Mouse (Mus musculus): ENCODE results near the gene Ephb2. TPM values are rescaled to one million over a fixed set of nuclear protein-coding genes. Genes with fewer than 3 reads are reported as not detected.

Ephb2 gene
- polyA plus RNA-seq, 1 experiment from 2014 or later: 24.3 TPM

DNA sequence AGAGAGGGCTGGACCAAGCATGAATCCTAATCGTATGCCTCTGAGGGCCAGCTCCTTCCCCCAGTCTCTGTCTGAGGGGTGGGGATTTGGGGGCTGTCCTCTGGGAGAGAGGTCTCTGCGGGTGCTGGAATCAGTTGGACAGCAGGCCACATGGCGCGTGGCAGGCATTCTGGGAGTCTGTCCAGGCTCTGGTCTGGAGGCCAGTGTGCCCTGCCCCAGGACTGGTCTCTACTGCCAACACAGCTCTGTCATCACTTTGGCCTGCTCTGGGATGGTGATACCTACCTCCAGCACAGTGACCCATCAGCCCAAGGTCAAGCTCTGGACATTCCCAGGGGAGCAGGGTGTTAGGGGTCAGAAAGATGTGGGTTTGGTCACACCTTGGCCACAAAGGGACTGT lies 99.9 kb downstream of the Ephb2 start:
- Histone ChIP-seq H3K9me3 (no peaks in the 10 kb centered on the region), H3K27me3 (no peaks in the 10 kb centered on the region), H3K36me3 (no peaks in the 10 kb centered on the region), H3K9ac (no peak overlapping the region), H3K27ac (replicated peaks) (no peak overlapping the region), H3K4me3 (no peak overlapping the region), H3K4me1 (replicated peaks) (peaks cover 69% of the 10 kb centered on the region), H3K4me2 (no peak overlapping the region)
- WGBS: 51% methylated on average over 4 of the region's 4 CpGs
- no peak for ATAC-seq (ENCODE audit: low FRiP score, low read depth)

DNA sequence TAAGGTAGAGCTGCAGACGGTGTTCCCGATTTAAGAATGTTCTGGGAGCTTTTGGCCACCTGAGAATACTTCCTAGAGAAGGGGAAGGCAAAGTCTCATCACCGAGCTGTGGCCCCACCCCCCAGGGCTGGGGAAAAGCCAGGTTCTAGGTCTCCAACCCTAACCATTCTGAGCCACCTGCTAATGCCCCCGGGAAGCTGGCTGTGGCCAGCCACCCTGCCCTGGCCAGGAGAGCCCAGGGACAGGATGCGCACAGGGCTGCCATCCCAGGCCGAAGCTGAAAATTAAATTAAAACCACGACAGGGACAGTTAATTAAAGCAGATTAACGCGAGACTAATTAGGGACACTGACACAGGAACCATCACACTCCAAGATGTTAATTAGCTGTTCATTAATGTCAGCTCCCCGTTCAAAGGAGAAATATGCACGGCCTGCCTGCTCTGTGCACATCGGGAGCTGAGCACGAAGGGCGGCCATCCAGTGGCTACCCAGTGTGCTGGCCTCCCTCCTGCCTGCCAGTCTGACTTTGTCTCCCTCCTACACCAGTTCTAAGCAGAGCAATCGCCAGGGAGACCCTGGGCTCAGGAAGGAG lies 101.5 kb downstream of the Ephb2 start:
- no peak overlapping the region for H3K27ac ChIP-seq (replicated peaks)
- no peaks in the 10 kb centered on the region for H3K36me3 ChIP-seq
- ATAC-seq (ENCODE audit: low FRiP score, low read depth): no peak
- no peak overlapping the region for H3K4me3 ChIP-seq
- WGBS: 35% methylated on average over 15 of the region's 15 CpGs
- no peak overlapping the region for H3K4me2 ChIP-seq
- peaks cover 62% of the 10 kb centered on the region for H3K4me1 ChIP-seq (replicated peaks)
- no peaks in the 10 kb centered on the region for H3K9me3 ChIP-seq
- H3K27me3 ChIP-seq: no peaks in the 10 kb centered on the region
- no peak overlapping the region for H3K9ac ChIP-seq

DNA sequence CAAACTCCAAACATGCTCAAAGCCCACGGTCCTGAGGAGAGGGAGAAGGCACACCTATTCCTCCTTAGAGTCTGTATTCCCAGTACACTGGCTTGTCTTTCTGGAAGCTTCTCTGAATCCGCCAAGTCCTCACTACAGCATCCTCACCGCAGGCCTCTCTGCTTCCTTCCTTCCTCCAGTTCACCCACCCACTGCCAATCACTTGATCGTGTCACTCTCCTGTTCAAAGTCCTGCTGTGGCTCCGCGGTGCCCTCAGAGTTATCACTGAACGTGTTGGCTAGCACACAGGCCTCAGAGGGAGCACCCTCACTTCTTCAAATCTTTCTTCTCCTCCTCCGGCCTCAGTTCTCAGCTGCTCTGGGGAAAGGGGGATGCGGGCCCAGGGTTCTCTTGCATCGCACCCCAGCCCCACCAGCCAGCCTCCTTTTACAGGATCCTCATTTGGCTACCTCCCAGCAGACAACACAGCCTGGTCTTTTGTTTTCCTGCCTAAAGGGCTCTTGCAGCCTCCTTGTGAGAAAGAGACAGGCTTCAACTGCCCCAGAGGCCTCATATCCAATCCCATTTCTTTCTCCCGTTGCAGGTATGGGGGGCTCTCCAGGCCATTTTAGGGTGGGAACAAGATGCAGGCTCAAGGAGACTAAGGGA lies 102.4 kb downstream of the Ephb2 start:
- 26% methylated on average over 11 of the region's 11 CpGs for WGBS
- H3K27me3 ChIP-seq: no peaks in the 10 kb centered on the region
- H3K9me3 ChIP-seq: no peaks in the 10 kb centered on the region
- no peak overlapping the region for H3K9ac ChIP-seq
- no peaks in the 10 kb centered on the region for H3K36me3 ChIP-seq
- peak overlapping the region; percentile 35; the same call in 1 of the 2 replicates for H3K27ac ChIP-seq (replicated peaks)
- peaks cover 53% of the 10 kb centered on the region for H3K4me1 ChIP-seq (replicated peaks)
- 0 out of 2 replicates have a peak, but pooled peaks have one; percentile 13 for ATAC-seq (ENCODE audit: low FRiP score, low read depth)
- no peak overlapping the region for H3K4me2 ChIP-seq
- no peak overlapping the region for H3K4me3 ChIP-seq

DNA sequence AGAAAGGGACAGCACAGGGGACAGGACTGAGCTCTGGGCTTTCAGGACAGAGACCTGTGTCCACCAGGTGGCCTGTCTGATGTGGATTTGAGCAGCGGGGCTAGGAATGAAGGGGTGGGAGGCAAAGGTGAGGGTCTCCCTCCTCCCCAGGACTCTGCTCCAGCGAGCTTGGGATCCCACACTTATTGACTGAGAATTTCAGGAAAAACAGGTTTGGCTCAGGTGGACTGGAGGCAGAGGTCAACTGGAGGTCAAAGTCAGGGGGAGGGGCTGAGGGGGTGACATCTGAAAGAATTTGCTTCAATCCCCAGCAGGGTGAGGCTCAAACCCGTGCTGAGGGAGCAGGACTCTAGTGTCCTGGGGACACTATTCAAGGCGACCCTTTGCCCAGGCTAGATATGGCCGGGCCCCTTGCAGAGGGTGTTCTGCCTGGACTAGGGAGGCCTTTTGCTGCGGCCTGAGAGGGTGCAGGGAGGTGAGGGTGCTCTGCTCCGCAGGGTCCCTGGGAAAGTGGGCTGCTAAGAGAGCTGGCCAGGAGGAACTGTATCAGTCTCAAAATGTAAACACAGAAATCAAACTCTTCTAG lies 103.2 kb downstream of the Ephb2 start:
- Histone ChIP-seq H3K27me3 (no peaks in the 10 kb centered on the region), H3K4me3 (no peak overlapping the region), H3K36me3 (no peaks in the 10 kb centered on the region), H3K27ac (replicated peaks) (no peak overlapping the region), H3K9ac (no peak overlapping the region), H3K4me2 (no peak overlapping the region), H3K9me3 (no peaks in the 10 kb centered on the region), H3K4me1 (replicated peaks) (peaks cover 53% of the 10 kb centered on the region)
- 56% methylated on average over 7 of the region's 7 CpGs for WGBS
- no peak for ATAC-seq (ENCODE audit: low FRiP score, low read depth)

DNA sequence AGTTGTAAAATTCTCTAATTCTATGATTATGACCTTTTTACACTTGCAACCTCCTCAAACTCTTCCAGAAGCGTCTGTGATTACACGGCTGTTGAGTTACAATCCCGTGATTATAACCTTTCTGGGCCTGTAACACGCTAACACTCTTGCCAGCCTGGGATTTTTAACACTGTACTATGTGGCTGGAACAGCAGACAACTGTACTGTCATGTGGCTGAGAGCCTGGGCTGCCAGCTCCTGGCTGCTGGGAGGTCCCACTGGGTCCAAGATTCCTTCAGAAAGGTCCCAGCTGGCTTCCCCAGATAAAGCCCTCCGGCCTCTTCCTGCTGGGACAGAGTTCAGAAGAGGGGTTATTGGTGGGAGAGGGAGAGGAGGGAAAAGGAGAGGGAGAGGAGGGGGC lies 104.0 kb downstream of the Ephb2 start:
- H3K27me3 ChIP-seq: no peaks in the 10 kb centered on the region
- no peak overlapping the region for H3K4me2 ChIP-seq
- no peak overlapping the region for H3K4me3 ChIP-seq
- 45% methylated on average over 5 of the region's 5 CpGs for WGBS
- H3K36me3 ChIP-seq: no peaks in the 10 kb centered on the region
- peaks cover 57% of the 10 kb centered on the region for H3K4me1 ChIP-seq (replicated peaks)
- no peak for ATAC-seq (ENCODE audit: low FRiP score, low read depth)
- no peak overlapping the region for H3K27ac ChIP-seq (replicated peaks)
- no peaks in the 10 kb centered on the region for H3K9me3 ChIP-seq
- no peak overlapping the region for H3K9ac ChIP-seq

DNA sequence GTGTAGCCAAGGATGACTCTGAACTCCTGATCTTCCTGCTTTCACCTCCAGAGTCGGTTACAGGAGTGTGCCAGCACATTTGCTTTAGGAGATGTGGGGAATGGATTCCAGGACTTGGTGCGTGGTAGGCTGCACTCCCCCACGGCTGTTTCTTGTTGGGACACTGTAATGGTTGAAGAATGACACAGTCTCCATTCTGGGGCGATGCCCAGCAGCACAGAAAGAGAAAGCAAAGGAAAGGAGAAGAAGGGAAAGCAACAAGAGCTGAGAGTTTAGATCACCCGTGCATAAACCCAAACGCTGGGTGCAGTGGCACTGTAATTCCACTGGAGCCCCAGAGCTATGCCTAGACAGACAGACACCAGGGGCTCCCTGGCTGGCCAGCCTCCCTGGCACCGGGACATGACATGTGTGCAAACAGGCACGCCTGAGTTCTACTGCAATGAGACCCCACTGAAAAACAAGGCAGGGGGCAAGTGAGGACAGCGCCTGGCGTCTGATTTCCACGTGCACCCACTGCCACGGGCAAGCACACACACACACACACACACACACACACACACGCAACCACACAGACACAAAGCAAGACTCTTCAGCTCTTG lies 104.7 kb downstream of the Ephb2 start:
- Histone ChIP-seq H3K9ac (no peak overlapping the region), H3K4me3 (no peak overlapping the region), H3K4me1 (replicated peaks) (peaks cover 57% of the 10 kb centered on the region), H3K27me3 (no peaks in the 10 kb centered on the region), H3K9me3 (no peaks in the 10 kb centered on the region), H3K4me2 (no peak overlapping the region), H3K36me3 (no peaks in the 10 kb centered on the region), H3K27ac (replicated peaks) (no peak overlapping the region)
- WGBS: 70% methylated on average over 13 of the region's 13 CpGs
- no peak for ATAC-seq (ENCODE audit: low FRiP score, low read depth)

DNA sequence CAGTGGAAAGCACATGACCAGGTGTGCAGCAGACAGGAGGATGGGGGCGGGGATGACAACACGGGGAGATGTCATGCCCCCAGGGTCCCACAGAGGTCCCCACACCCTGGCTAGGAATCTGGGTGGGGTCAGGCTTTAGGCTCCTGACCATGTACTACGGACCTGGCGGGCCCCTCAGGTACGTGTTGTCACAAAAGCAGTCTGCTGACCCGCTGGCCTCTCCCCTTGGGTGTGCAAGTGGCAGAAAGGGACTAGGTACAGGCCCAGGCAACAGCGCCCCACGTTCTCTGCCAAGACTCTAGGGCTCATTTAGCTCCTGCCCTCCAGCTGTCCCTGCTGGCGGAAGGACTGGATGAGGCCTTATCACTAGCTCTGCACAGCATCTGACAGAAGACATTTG lies 105.3 kb downstream of the Ephb2 start:
- Histone ChIP-seq H3K9ac (no peak overlapping the region), H3K4me2 (no peak overlapping the region), H3K36me3 (no peaks in the 10 kb centered on the region), H3K4me3 (no peak overlapping the region), H3K27ac (replicated peaks) (no peak overlapping the region), H3K27me3 (no peaks in the 10 kb centered on the region), H3K9me3 (no peaks in the 10 kb centered on the region), H3K4me1 (replicated peaks) (peaks cover 51% of the 10 kb centered on the region)
- ATAC-seq (ENCODE audit: low FRiP score, low read depth): no peak
- WGBS: 81% methylated on average over 9 of the region's 9 CpGs

DNA sequence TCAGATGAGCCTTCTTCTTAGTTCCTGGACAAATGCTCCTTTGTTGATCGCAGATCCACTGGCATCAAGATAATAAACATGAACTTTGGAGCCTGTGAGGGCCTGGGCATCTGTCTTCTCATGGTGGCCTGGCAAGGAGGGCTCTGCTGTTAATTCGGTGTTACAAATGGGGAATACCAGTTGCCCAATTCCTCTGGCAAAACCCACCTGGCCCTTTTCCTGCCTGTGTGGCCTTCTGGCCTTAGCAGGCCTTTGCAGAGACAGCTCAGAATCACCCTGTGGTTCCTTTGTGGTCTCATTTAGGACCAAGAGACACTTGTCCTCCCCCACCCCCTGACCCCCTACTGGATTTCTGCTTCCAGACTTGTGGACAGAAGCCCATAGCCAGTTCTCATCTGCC lies 106.2 kb downstream of the Ephb2 start:
- Histone ChIP-seq H3K27me3 (no peaks in the 10 kb centered on the region), H3K9ac (no peak overlapping the region), H3K4me2 (no peak overlapping the region), H3K4me1 (replicated peaks) (peaks cover 49% of the 10 kb centered on the region), H3K4me3 (no peak overlapping the region), H3K9me3 (no peaks in the 10 kb centered on the region), H3K27ac (replicated peaks) (no peak overlapping the region), H3K36me3 (no peaks in the 10 kb centered on the region)
- 87% methylated on average over 2 of the region's 2 CpGs for WGBS
- ATAC-seq (ENCODE audit: low FRiP score, low read depth): no peak

DNA sequence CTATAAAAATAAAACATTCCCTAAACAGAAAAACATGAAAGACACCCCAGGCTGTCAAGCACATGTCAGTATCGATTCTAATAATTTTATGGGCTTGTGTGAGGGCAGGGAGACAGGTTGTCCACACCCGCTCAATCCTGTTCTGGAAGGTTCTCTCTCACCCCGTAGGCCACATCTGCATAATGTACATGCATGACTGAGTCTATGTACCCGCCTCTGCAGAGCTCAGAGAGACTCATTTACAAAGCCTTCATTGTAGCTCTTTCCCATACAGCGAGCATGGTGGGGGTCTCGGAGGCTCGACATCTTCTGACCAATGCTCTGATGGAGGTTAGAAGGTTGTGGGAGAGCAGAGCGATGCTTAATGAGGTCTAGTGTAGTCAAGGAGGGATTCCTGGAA lies 108.8 kb downstream of the Ephb2 start:
- Histone ChIP-seq H3K4me2 (no peak overlapping the region), H3K36me3 (no peaks in the 10 kb centered on the region), H3K27me3 (no peaks in the 10 kb centered on the region), H3K9me3 (no peaks in the 10 kb centered on the region), H3K27ac (replicated peaks) (no peak overlapping the region), H3K9ac (no peak overlapping the region), H3K4me3 (no peak overlapping the region), H3K4me1 (replicated peaks) (peaks cover 27% of the 10 kb centered on the region)
- ATAC-seq (ENCODE audit: low FRiP score, low read depth): no peak
- WGBS: 29% methylated on average over 8 of the region's 8 CpGs

DNA sequence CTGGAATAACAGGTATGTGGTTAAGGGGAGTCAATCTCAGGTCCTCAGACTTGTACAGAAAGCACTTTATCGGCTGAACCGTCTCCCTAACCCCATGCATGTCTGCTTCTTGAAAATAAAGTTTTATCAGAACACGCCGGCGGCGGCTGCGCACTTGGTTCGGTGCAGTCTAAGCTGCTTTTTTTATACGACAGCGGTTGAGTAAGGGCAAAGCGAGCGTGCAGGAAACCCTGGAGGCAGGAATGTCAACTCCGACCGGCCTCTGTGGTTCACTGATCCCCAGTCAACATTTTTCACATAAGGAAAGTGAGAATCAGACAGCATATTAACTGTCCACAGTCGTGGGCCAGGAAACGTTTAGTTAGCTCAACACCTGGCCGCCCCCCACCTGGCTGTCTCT lies 111.1 kb downstream of the Ephb2 start:
- H3K9me3 ChIP-seq: no peaks in the 10 kb centered on the region
- no peak overlapping the region for H3K4me2 ChIP-seq
- no peaks in the 10 kb centered on the region for H3K27me3 ChIP-seq
- H3K4me1 ChIP-seq (replicated peaks): peaks cover 19% of the 10 kb centered on the region
- H3K27ac ChIP-seq (replicated peaks): no peak overlapping the region
- 69% methylated on average over 17 of the region's 17 CpGs for WGBS
- H3K4me3 ChIP-seq: no peak overlapping the region
- no peak overlapping the region for H3K9ac ChIP-seq
- no peaks in the 10 kb centered on the region for H3K36me3 ChIP-seq
- ATAC-seq (ENCODE audit: low FRiP score, low read depth): no peak

DNA sequence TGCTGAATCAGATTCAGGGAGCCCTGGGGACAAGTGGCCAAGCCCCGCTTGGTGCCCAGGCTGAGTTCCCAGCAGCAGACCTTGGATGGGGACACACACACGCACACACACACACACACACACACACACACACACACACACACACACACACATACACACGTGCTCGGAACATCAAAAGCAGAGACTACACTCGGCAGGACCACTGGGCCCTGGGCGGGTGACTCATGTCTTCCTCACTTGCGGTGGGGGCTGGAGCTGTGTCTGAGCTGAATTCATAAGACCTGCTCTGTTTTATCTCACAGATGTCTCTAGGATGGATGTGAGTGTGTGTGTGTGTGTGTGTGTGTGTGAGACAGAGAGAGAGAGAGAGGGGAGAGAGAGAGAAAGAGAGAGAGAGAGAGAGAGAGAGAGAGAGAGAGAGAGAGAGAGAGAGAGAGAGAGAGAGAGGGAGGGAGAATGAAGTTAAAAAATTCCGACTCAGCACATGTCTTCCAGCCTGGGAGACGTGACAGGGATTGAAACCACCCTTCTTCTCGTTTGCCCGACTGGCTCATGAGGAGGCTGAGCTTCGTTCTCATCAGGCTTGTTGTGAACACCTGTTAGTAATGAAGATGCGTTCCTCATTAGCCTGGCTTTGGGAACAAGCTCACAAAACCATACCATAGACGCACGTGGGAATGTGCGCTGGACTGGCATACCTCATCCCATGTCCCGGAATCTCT lies 113.3 kb downstream of the Ephb2 start:
- H3K9me3 ChIP-seq: no peaks in the 10 kb centered on the region
- H3K36me3 ChIP-seq: no peaks in the 10 kb centered on the region
- no peak overlapping the region for H3K27ac ChIP-seq (replicated peaks)
- H3K4me2 ChIP-seq: no peak overlapping the region
- WGBS: 66% methylated on average over 17 of the region's 17 CpGs
- H3K4me3 ChIP-seq: no peak overlapping the region
- no peak overlapping the region for H3K9ac ChIP-seq
- H3K4me1 ChIP-seq (replicated peaks): peaks cover 18% of the 10 kb centered on the region
- peak; percentile 35; the same call in 1 of the 2 replicates for ATAC-seq (ENCODE audit: low FRiP score, low read depth)
- no peaks in the 10 kb centered on the region for H3K27me3 ChIP-seq

DNA sequence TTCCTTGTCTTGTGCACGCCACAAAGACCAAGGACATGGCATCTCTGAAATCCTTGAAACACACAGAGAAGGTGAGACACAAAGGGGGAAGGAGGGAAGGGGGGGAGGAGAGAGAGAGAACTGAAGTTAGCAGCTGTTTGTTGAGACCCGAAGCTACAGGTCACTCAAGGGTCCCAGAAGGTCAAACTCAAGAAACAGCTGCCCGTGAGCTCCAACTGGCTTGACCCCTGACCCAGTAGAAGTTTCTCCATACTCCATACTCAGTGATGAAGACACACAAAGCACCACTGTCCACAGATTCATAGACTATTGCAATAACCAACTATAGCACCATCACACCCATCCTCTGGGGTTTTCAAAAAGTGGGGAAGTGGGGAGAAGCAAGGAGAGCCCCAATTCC lies 113.9 kb downstream of the Ephb2 start:
- ATAC-seq (ENCODE audit: low FRiP score, low read depth): no peak
- peaks cover 21% of the 10 kb centered on the region for H3K4me1 ChIP-seq (replicated peaks)
- no peaks in the 10 kb centered on the region for H3K27me3 ChIP-seq
- H3K4me2 ChIP-seq: no peak overlapping the region
- no peaks in the 10 kb centered on the region for H3K9me3 ChIP-seq
- no peaks in the 10 kb centered on the region for H3K36me3 ChIP-seq
- no peak overlapping the region for H3K9ac ChIP-seq
- 63% methylated on average over 3 of the region's 3 CpGs for WGBS
- H3K4me3 ChIP-seq: no peak overlapping the region
- no peak overlapping the region for H3K27ac ChIP-seq (replicated peaks)
